Mouse (Mus musculus): ENCODE data around the gene Rnf41.

Rnf41 gene

DNA sequence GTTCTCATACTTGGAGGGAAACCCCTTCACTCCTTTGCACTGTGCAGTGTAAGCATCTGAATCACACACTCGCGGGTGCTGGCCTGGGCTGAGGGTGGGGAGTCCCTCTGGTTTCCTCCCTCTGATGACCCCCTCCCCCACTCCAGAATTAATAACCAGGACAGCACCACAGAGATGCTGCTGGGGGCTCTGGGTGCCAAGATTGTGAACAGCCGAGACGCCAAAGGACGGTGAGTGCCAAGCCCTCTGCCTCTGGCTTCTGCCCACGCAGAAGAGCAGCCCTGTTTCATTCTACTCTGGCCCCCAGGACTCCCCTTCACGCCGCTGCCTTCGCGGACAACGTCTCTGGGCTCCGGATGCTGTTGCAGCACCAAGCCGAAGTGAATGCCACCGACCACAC lies 22.5 kb upstream of the Rnf41 start:
- no peak for DNase-seq

DNA sequence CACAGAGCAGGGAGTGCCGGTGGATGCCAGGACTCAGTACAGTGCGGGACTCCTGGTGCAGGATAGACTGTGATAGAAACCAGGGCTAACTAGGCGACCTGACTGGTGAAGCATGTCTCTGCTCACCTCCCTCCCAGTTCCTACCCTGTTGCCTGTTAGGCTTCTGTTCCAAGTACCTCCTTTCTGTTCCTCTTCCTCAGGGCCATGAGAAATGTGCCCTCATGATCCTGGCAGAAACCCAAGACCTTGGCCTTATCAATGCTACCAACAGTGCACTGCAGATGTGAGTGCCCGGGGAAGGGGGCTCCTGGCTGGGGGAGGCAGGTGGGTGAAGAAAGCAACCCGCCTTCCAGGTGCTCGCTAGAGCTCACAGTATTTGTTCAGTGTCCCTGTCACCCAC lies 21.9 kb upstream of the Rnf41 start:
- DNase-seq: no peak

DNA sequence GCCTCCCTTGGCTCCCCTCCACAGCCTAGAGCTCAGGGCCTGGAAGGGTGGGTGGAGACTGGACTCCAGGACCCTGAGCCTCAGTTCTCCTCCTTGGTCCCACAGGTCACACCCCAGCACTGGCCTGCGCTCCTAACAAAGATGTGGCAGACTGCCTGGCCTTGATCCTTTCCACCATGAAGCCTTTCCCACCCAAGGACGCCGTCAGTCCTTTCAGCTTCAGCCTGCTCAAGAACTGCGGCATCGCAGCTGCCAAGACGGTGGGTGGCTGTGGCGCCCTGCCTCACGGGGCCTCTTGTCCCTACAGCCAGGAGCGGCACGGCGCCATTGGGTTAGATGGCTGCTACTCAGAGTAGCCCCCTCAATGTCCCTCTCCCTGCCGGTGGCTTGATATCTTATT lies 21.1 kb upstream of the Rnf41 start:
- DNase-seq: no peak

DNA sequence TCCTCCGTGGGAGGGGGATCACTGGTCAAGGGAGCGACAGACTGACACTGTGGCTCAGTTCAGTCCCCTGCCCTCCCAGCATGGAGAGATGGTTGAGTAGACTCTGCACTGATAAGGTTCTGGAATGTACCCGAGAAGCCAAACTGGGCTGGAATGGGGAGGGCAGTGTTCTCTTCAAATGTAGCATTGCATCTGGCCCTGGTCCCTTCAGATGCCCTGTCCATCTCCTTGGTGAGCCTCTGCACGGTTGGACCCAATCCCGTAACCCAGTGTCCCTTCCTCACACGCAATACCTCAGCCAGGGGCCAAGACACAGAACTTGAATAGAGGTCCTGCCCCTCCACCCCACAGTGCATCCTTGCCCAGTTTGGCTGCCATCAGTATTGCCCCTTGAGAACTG lies 19.6 kb upstream of the Rnf41 start:
- DNase-seq: no peak

DNA sequence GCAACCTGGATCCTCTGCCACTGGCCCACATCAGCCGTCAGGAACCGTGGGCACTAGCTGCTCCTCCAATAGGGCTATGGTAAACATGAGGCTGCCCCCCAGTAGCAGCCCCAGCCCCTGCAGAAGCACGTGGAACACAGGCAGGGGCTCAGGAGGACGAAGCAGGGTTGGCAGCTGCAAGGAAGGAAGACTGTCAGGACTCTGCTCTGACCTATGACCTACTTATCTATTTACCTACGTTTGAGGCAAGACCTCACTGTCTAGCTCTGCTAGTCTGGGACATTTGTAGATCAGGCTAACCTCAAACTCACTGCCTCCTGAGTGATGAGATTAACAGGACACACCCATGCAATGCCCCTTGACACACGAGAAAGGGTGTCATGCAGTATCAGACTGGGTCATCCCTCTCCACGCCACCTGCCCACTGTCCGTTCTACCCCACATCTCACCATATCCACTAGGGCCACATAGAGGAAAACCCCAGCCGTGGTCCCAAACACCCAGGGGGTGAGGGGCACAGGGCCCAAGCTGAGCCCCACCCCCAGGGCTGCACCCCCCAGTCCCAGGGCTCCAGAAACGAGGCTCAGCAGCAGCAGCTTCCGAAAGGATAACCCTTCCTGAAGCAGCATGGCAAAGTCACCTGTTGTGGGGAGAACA lies 15.3 kb upstream of the Rnf41 start:
- DNase-seq: no peak

DNA sequence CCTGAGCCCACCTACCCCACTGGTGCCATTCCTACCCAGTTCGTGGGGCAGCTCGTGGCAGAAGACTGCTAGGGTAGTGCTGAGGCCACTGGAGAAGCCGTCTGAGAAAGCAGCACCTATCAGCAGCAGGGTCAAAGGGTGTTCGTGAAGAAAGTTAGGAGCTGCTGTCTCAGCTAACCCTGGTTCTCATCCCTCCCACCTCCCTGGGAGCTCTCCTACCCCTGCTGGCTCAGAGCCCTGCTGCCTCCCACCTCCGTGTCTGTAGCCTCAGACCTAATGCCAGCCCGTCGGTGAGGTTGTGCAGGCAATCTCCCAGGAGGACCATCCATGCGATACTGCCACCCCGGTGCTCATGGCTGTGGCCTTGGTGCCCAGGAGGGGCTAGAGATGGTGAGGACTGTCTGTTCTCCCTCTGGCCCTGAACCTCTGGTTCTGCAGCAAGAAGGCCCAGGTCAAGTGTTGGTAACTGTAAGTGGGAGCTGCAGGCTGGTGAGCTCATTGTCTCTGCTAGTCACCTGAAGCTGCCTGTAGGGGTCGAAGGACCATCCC lies 14.7 kb upstream of the Rnf41 start:
- peak; percentile 40 for DNase-seq

DNA sequence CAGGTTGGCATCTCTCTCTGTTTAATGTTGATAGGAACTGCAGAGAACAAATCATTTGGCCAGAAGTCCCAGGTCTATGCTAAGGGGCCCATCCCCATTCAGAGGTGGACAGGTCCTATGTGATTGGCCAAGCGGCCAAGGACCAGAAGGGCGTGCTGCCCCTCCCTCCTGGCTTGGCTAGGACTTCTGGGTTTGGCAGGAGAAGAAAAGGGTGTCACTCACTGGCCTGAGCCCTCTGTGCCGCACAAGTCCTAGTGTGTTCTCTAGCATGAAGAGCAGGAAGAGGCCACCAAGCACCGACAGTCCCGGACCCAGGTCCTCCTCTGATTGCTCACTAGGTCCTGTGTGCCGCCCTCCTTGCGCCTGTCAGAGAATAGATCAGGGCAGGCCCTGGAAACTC lies 14.0 kb upstream of the Rnf41 start:
- peak; percentile 29 for DNase-seq

DNA sequence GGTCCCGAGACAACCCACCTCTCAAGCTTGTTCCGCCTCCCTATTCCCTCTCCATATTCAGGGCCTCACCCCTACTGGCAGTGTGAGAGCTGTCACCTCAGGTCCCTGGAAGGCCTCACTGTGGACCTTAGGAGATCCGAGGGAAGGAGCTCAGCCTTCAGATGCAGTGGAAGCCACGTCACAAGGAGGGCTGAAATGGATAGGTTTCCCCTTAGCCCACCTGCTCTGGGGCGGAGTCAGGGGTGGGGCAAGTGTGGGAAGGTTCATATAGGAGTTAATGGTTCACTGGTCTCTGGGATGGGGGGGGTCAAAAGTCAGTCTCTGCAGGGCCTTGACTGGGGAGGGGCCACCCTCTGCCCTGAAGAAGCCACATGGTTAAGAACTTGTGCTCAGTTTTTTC lies 11.1 kb upstream of the Rnf41 start:
- DNase-seq: peak; percentile 70

DNA sequence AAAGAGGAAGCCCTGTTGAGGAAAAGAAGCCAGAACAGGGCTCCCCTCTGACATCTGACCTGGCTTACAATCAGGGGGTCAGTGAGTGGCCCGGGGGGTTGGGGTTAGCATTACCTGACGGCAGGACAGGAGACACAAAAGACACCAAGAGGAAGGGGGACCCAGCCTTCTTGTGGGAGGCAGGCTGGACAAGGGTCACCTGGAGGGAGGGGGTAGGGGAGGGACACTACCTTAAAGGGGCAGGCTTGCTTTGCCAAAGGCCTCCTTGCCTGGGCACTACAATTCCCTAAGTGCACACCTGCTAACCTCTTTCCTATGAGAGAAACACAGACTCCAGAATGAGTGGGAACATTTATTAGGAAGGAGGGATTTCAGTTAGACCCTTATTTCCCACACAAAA lies 10.4 kb upstream of the Rnf41 start, which contains the start of gene Slc39a5:
Gene Slc39a5 (minus strand): TSS at position 174 of the 400 bp plus-strand sequence.
- DNase-seq: peak; percentile 48

DNA sequence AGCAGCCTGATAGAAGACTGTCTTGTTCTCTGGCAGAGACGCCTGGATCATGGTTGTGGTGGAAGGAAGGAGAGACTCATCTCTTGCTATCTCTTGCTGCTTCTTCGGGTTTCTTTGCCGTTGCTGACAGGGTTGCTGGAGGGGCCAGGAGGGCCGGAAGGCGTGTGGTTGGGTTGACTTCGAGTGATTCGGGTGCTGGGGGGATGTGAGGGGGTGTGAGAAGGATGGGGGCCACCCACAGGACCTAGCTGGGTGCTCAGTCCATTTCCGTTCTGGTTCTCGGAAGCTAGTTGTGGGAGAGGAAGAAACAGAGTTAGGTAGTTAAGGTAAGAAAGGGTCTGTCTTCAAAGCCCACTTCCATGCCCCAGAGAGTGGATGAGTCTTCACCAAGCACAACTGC lies 9.8 kb upstream of the Rnf41 start:
- no peak for DNase-seq

DNA sequence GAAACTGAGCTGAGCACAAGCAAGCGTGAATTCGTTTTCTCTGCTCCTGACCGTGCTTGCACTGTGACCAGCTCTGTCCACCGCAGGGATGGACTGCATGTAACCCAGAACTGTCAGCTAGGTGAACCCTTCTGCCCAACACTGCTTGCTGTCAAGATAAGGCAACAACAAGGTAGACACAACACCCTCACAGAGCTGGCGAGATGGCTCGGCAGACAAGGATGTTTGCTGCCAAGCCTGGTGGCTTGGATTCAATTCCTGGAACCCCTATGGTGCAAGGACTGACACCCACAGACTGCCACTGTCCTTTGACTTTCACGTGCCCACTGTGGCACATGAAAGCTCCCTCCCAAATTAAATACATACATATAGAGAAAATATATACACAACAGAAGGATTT lies 7.5 kb upstream of the Rnf41 start:
- no peak for DNase-seq

DNA sequence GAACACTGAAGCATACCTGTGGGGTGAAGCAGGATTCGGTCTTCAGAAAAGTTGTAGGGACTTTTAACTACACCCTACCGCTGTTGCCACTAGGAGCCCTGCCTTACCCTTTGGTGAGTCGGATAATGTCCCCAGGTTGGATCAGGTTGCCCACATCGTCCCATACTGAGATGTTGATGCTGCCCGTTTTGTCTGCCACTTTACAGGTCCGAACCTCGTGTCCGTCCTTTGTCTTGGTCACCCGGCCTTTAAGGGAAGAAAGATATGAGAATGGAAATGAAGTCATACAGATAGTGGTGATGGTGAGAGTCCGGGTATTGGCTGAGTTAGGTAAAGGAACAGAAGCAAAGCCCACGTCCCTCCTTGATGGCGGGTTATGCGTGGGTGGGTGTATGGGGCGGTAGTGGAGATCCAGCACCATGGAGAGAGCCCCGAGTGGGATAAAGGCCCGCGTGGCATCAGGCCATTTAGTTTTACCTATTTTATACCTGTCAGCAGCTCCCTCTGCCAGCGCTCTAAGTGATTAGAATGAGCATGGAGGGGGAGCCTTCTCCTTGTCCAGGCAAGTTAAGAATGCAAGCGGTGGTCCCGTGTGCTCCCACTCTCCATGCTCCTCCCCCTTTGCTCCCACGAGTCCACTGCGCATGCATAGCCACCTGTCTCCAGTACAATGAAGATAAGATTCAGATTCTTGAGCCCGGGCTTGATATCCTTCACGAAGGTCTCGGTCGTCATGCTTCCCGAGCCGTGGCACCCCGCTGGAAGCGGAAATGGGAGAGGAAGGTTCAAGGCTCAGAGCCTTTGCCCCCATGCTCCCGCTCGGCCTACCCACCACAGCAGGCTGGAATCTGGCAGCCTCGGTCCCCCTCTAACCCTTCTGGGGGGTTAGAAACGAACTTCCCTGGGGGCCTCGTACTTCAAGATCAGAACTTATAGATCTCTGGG lies 2.6 kb upstream of the Rnf41 start:
- DNase-seq: no peak

DNA sequence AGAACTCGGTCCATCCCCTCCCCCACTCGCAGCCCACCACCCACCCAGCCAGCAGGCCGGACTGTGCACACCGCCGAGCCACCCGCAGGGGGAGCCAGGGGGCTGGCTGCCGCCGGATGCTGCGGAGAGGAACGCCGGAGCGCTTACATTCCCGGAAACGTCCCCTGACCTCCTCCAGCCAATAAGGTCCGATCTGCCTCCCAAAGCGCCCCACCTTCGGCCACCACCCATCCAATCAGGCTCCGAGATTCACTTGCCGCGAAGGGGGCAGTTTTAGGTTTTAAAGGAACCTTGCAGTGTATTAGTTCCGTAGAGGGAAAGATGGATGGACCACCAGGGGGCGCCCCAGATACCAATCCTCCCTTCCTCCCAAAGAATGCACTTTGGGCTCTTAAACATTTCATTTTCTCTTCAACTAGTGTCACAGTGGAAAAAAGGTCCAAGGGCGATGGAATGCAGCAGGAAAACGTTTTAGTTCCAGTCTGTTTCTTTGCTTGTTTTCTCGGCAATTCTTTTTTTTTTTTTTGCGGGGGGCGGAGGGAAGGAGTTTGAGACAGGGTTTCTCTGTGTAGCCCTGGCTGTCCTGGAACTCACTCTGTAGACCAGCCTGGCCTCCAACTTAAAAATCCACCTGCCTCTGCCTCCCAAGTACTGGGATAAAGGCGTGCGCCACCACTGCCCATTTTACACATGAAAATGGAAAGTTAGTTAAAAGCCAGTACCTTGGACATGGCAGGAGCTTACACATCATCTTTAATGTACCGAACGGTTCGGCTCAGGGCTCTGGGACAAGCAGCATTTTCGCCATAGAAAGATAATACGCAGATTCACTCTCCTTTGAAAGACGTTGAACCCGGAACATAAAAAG lies 1.5 kb upstream of the Rnf41 start:
- DNase-seq: peak; percentile 97

DNA sequence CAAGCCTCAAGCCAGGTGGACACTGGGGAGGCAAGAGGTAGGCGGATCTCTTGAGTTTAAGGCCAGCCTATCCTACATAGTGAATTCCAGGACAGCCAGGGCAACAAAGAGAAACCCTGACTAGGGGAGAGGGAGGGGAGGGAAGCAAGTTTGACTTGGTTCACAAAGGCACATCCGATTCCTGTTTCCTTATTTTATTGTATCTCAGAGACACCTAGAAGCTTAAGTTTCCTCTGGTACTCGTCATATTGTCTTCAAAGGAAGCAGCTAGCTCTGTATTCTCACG lies 954 bp upstream of the Rnf41 start:
- no peak for DNase-seq

DNA sequence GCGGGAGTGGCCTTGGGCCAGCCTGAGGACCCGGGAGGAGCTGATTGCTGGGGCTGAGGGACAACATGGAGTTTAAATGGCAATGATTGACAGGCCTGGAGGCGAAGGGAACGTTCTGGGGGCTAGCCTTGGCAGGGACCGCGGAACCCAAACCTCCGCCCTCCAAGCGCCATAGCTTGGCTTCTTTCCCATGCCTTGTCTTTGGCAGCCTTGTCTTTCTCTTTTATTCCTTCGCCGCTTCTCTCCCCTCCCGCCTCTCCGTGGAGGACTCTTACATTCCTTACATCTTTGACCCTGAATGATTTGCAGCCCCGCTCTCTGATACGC lies 561 bp downstream of the Rnf41 start:
- no peak for DNase-seq

DNA sequence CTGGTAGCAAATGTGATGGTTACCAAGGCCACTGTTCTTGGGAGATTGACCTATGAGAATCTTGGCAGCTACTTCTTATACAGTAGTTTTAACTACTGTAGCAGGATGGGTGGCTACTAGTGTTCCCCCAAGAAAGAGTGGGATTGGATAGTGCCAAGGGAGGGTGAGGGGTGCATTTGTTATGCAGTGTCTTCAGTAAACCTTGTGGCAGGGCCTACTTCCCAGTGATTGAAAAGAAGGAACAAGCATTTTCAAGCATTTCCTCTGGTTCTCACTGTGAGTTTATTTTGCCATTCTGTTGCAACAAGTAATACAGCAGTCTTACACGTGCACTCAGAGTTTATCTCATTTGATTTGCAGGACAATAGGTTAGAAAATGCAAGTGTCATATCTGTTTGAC lies 1.1 kb downstream of the Rnf41 start:
- DNase-seq: no peak

DNA sequence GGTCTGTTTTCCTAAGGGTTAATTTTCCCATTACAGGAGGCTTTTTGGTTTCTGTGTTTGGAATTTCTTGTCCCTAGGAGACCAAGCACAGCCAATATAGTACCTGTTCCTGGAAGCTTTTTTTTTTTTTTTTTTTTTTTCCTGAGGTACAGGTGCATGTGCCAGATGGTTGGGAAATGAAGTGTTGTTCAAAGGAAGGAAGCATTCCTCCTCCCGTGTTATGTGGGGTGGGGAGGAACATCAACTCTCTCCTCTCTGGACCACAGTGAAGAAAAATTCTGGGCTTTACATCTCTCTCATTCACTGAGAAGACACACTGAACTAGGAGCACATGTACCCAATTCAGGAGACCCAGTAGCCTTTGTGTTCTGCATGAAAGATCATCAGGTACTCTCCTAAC lies 1.6 kb downstream of the Rnf41 start:
- no peak for DNase-seq

DNA sequence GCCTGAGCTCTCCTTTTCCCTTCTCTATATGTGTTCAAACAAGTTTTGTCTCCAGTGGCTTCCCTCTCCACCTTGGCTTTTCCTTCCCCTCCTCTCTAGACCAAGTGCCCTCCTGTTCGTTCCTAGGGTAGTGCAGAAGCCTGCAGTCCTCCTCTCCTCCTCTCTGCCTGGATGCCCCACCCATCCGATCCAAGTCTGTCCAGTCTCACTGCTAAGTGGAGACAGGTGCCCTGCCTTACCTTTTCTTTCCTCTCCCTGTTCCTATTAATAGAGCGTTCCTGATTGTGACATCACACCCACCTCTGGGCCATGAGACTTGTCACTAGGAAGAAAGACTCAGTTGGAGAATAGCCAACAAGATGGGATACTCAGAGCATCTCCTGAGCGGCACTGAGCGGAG lies 3.4 kb downstream of the Rnf41 start:
- DNase-seq: no peak

DNA sequence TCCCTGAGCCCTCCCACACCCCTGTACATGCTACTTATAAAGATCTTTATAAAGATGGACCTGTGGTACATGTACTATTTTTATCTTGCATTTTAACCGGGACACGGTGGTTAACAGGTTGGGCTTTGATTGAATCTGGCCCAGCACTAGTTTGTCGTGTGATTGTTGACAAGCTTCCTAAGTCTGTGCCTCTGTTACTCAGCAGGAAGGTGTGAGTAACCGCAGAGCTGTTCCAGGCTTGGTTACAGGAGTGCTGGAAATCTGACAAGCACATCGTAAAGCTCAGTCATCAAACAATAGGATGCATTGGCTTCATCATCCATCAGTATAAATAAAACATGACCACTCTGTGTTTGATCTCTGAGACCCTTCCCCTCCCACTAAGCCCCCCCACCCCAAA lies 11.0 kb downstream of the Rnf41 start:
- no peak for DNase-seq

DNA sequence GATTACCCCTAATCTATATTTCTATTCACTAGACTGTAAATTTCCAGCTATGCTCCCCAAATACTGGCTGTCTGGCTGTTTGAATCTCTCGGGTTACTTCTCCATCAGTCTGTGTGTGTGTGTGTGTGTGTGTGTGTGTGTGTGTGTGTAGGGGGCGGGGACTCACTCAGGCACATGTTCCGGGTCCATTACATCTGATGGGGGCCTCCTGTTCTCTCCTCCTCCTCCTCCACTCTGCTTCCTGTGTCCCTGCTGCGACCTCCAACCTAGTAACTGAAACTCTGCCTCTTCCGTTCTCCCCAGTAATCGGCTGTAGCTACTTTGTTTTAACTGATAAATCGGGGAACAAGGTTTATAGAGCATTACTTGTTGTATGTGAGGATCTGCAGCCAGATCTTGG lies 13.1 kb downstream of the Rnf41 start:
- no peak for DNase-seq

DNA sequence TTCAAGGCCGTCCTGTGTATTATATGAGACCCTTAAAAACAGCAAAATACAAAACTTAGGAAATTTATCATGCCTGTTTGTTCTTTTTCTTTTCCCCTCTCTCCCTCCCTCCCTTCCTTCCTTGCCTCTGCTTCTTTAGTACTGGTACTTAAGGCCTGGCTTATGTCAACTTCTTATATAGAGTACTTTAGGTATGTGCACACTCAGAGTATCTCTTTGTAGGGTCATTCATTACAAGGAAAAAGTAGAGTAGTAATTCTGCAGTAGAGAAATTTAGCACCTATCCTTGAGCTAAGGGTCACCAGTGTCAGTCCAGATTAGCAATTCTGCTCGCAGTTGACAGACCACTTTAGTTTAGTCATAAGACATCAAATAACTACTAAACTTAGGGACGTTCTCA lies 13.8 kb downstream of the Rnf41 start:
- no peak for DNase-seq

DNA sequence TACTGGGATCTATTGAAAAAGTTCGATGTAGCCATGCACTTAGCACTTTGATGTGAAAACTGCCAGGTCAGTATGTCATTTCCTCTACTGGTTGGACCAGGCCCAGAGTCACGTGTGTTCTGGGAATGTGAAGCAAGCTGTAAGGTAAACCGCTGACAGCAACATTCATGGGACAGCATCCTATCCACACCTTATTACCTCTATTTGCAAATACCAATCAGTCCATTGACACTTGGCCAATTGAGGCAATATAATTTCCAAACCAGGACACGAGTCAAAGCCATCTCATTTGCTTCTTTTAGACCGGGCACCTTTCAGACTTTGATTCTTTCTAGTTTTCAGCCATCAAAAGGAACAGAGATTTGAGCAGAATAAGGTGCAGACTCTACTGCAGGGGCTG lies 17.6 kb downstream of the Rnf41 start:
- no peak for DNase-seq

DNA sequence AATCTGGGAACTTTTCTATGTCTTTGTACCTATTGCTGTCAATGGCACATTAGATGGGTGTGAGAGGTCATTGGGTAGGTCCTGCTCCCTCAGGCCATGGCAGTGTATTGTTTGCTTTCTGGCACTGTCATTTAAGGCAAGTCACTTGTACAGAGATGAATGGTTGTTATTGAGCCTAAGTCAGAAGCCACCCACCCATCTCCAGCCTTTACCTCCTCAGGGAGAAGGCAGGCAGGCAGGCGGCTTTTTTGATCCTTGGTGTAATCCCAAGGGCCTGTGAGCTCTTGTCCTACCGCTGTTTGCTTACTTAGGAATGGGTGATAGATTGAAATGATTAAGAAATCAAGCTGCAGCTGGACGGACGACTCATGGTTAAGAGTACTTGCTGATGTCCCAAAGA lies 18.0 kb downstream of the Rnf41 start:
- no peak for DNase-seq

DNA sequence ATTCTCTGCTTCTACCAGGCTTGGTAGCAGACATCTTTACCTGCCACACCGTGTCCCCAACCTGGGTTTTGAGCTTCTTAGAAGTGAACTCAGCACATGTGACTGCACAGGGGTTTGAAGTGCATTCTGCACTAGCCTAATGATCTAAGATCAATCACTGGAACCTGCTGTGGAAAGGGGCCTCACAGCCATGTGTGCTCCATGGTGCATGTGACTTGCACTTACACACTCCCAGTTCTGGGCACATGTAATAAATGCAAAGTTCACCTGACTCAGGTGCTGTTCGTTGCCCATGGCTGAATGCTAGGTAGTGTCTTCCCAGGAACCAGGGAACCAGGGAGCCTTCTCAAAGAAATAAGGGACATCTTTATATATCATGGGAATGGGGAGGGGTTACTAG lies 22.0 kb downstream of the Rnf41 start:
- no peak for DNase-seq

Measured in kidney, adult 18-20 months (tissue).